Mouse (Mus musculus) thymus, adult 2 months (tissue): ENCODE data around the gene Tpk1. TPM values are rescaled to one million over a fixed set of nuclear protein-coding genes. Genes with fewer than 3 reads are reported as not detected.

ENCODE experiments used
- DNase-seq: peaks from one replicate; pipeline ENCODE4 v3.0.0; 2021
- H3K27ac ChIP-seq: fragments of 200-500 bp; 2 replicates; pipeline ENCODE4 v1.5.1; 2012; ENCODE audit warnings: low read length, control low read depth; ENCODE audit not compliant: control insufficient read depth, insufficient read depth
- H3K27me3 ChIP-seq: fragments of 200-500 bp; 2 replicates; pipeline ENCODE4 v1.6.1; 2012; ENCODE audit warnings: mild to moderate bottlenecking, low read length, moderate library complexity, mixed read lengths; ENCODE audit not compliant: control insufficient read depth, insufficient read depth
- H3K36me3 ChIP-seq: fragments of 200-500 bp; 2 replicates; pipeline ENCODE4 v1.6.1; 2012; ENCODE audit warnings: mild to moderate bottlenecking, low read length, moderate library complexity; ENCODE audit not compliant: control insufficient read depth, insufficient read depth
- H3K4me1 ChIP-seq: fragments of 200-500 bp; replicated peaks from 2 replicates; pipeline ENCODE4 v1.6.1; 2012; ENCODE audit warnings: low read length; ENCODE audit not compliant: control insufficient read depth, insufficient read depth
- H3K4me3 ChIP-seq: fragments of 200-500 bp; 2 replicates; pipeline ENCODE4 v1.5.1; 2012; ENCODE audit warnings: mild to moderate bottlenecking, low read length, control low read depth, moderate library complexity; ENCODE audit not compliant: control insufficient read depth, insufficient read depth
- CTCF ChIP-seq: fragments of 200-500 bp; IDR thresholded peaks from 2 replicates; pipeline ENCODE4 v1.5.1; 2012; ENCODE audit warnings: mild to moderate bottlenecking, control low read depth, low read length, moderate library complexity, borderline replicate concordance; ENCODE audit not compliant: control insufficient read depth, poor library complexity, insufficient read depth; ENCODE audit errors: extremely low read depth
- POLR2A ChIP-seq: fragments of 200-500 bp; IDR thresholded peaks from 2 replicates; pipeline ENCODE4 v1.6.1; 2012; ENCODE audit warnings: mild to moderate bottlenecking, low read length, control low read depth, moderate library complexity; ENCODE audit not compliant: control insufficient read depth, poor library complexity, insufficient read depth; ENCODE audit errors: extremely low read depth
- WGBS: fragments of 180-500 bp; shearing (Covaris S2); methylation state at CpG from one replicate; pipeline ENCODE4 v1.1.7; 2018; 5-methylcytosine and 5-hydroxymethylcytosine counted together
- polyA plus RNA-seq: library from polyadenylated mRNA; depleted of rRNA; stranded (reverse); fragments of >200 nt; gene quantifications from 2 replicates; pipeline ENCODE4 v1.2.3, GENCODE M21; 2012; rRNA removed

The Tpk1 gene
- polyA plus RNA-seq: 3.2 and 3.5 TPM in 2 replicates

GRCm38 (mm10) chr6:43665677-43666546, at the start of gene Tpk1:
Gene Tpk1, minus strand, starts transcription at chr6:43666278.
- TF ChIP-seq POLR2A: peak; percentile 84
- TF ChIP-seq CTCF: no peak
- peak within 1 kb of the TSS; percentile 52; the same call in 1 of the 2 replicates for H3K27ac ChIP-seq
- WGBS: under 1% methylated on average over 63 of the region's 63 CpGs
- H3K4me1 ChIP-seq: no peaks in the 10 kb centered on the region
- DNase-seq: peak; percentile 93
- no peaks in the 10 kb centered on the region for H3K36me3 ChIP-seq
- peak within 1 kb of the TSS; percentile 93 for H3K4me3 ChIP-seq
- no peaks in the 10 kb centered on the region for H3K27me3 ChIP-seq

GRCm38 (mm10) chr6:43702810-43703614, 36.9 kb upstream of the Tpk1 start:
- no peak for DNase-seq
- Histone ChIP-seq H3K27ac (no peak overlapping the region), H3K4me3 (no peak overlapping the region), H3K4me1 (no peaks in the 10 kb centered on the region), H3K36me3 (no peaks in the 10 kb centered on the region), H3K27me3 (no peaks in the 10 kb centered on the region)
- 83% methylated on average over 6 of the region's 6 CpGs for WGBS
- no peak for TF ChIP-seq CTCF
- TF ChIP-seq POLR2A: no peak

- no peak overlapping the region for H3K4me3 ChIP-seq
- no peak overlapping the region for H3K27ac ChIP-seq
- H3K4me1 ChIP-seq: no peaks in the 10 kb centered on the region
- H3K27me3 ChIP-seq: no peaks in the 10 kb centered on the region
- no peak for TF ChIP-seq POLR2A
- no peak for TF ChIP-seq CTCF
- WGBS: 26% methylated on average over 1 of the region's 1 CpGs
- no peaks in the 10 kb centered on the region for H3K36me3 ChIP-seq
- no peak for DNase-seq
These were observed 25.8 kb upstream of the Tpk1 start for GRCm38 (mm10) chr6:43691863-43692262.

- TF ChIP-seq POLR2A: no peak
- TF ChIP-seq CTCF: no peak
- H3K4me3 ChIP-seq: no peak overlapping the region
- no peaks in the 10 kb centered on the region for H3K4me1 ChIP-seq
- DNase-seq: no peak
- H3K36me3 ChIP-seq: no peaks in the 10 kb centered on the region
- 49% methylated on average over 2 of the region's 2 CpGs for WGBS
- no peak overlapping the region for H3K27ac ChIP-seq
- no peaks in the 10 kb centered on the region for H3K27me3 ChIP-seq
These were observed 19.9 kb upstream of the Tpk1 start for GRCm38 (mm10) chr6:43685985-43686384.

GRCm38 (mm10) chr6:43682535-43682934, 16.5 kb upstream of the Tpk1 start:
- DNase-seq: no peak
- 98% methylated on average over 2 of the region's 2 CpGs for WGBS
- TF ChIP-seq CTCF (no peak), POLR2A (no peak)
- Histone ChIP-seq H3K36me3 (no peaks in the 10 kb centered on the region), H3K27ac (no peak overlapping the region), H3K4me3 (no peak overlapping the region), H3K4me1 (no peaks in the 10 kb centered on the region), H3K27me3 (no peaks in the 10 kb centered on the region)

GRCm38 (mm10) chr6:43678689-43679212, 12.7 kb upstream of the Tpk1 start:
- Histone ChIP-seq H3K36me3 (no peaks in the 10 kb centered on the region), H3K27ac (no peak overlapping the region), H3K27me3 (no peaks in the 10 kb centered on the region), H3K4me3 (no peak overlapping the region), H3K4me1 (no peaks in the 10 kb centered on the region)
- 94% methylated on average over 2 of the region's 2 CpGs for WGBS
- no peak for TF ChIP-seq POLR2A
- TF ChIP-seq CTCF: no peak
- DNase-seq: no peak
